Mouse (Mus musculus) neural tube, embryonic 10.5 days (tissue): ENCODE data around the gene Gon7.
A peak's percentile ranks its signal among the peaks of the same experiment; 100 is the strongest.

Source experiments
- DNase-seq: peaks from one replicate; pipeline ENCODE4 v3.0.0-alpha.2; 2017; ENCODE audit warnings: low spot score; ENCODE audit errors: extremely low spot score

Gon7 gene

DNA sequence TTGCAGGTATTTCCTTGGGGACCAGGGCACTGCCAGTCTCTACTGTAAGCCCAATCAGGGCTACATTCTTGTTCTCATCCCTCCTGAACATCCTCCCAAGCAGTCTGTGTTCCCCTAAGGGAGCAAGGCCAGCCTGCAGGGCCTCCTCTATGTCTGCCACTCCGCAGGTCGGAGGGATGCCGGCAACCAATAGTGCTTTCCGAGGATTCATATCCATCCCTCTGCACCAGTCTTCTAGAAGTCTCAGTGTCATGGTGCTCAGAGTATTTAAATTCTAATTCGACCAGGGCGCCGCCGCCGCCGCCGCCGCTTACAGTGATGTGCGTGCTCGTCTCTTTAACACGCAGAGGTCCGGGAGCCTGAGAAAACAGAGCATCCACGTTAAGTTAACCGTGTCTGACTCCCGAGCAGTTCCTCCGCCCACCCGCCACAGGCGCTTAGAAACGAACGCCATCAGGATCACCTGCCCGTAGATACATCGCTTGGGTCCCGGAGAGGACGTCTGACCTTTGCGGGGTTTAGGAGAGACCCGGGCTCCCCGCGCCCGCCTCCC lies 14.5 kb downstream of the Gon7 start:
- no peak for DNase-seq

DNA sequence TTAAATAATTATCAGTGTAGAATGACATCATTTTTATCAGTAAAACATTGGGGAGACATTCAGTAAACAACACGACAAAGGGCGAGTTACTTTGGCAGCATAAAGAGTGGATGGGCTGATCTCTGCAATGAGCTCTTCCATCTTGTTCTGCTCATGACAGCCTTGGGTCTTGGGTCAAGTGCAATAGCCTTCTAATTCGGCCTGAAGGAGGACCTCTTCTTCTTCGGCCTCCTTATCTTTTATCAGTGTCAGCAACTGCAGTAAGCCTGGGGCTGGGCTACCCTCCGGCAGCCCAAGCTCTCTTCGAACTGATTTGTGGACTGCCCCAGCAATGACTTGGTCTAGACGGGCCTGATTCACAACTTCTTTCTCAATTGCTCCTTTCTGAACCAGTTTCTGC lies 15.5 kb downstream of the Gon7 start:
- DNase-seq, result peak; percentile 11

DNA sequence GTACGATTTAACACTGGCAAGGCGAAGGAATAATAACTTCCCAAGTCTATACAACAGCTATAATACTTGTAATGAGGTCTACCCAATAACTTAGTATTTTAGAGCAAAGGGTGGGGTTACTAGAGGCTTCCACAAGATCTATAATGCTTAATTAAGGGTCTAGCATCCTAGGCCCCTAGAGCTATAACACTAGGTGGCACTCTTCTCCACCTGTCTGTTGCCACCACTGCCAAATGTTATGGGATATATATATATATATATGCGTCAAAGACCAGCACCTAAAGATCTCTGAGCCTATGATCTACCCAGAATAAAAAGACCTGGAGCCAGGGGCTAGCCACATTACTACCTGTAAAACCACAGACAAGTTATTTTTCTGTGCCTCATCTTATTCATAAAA lies 17.3 kb downstream of the Gon7 start:
- DNase-seq, result no peak

DNA sequence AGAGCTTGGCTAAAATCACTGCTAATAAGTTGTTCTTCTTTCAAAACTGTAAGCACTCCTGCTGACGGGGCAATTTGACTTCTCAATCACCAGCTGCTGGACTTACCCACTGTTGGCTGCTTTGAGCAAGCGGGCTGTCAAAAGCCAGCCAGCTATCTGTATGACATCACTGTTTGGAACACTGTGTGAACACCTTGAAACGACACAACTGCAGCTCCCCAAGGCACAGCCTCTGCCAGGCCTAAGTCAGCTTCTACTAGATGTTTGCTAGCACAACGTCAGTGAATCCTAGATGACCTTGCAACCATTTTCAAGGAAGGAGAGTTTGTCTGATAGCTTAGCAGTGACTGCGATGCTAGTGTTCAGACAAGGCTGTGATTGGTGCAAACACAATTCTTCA lies 18.5 kb downstream of the Gon7 start:
- no peak for DNase-seq

DNA sequence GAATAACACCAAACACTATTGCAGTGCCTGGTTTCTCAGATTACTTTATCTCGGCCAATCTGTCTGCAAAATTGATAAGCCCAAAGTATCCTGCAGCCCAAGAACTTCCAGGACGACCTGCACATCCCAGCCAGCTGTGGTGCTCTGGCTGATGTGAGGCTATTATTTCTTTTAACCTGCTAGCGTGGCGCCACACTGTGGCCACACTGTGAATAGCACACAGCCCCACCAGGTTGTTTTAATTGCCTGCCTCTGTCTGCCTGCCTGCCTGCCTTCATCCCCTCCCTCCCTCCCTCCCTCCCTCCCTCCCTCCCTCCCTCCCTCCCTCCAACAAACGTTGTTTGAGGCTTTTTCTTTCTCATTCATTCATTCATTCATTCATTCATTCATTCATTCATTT lies 24.2 kb downstream of the Gon7 start:
- DNase-seq, result peak; percentile 72

DNA sequence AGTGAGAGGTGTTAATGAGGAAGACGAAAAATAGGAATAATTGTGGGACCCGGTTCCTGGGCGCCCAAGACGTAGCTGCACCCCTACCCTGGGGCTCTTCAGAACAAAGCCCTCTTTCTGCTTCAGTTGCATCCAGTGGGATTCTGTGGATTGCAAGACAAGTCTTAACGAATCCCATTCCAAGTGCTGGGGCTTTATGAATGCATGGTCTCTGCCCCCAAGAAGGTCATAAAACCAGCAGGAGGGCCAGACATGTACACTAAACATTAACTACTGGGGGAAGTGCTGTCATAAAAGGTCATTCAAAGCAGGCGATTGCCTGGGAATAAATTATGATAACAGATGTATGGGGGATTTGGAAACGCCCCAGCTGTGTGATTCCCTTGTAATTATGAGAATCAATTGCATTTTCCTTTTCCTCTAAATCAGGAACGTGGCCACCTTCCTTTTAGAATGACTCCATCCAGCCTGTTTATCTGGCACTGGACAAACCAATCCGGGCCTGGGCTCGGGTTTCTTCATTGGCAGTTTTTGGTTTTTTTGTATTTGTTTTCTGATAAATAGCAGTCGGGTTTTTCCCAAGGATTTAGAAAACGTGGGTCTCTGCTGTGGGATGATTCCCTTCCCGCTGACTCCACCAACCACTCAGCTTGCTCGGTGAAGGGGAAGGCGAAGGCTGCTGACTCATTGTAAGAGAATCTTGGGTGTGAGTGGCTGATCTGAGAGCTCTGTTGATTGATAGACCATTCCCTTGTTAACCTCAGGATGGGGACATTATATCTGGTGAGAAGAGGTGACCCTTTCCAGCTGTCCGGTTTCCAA lies 26.6 kb downstream of the Gon7 start:
- DNase-seq, result no peak

DNA sequence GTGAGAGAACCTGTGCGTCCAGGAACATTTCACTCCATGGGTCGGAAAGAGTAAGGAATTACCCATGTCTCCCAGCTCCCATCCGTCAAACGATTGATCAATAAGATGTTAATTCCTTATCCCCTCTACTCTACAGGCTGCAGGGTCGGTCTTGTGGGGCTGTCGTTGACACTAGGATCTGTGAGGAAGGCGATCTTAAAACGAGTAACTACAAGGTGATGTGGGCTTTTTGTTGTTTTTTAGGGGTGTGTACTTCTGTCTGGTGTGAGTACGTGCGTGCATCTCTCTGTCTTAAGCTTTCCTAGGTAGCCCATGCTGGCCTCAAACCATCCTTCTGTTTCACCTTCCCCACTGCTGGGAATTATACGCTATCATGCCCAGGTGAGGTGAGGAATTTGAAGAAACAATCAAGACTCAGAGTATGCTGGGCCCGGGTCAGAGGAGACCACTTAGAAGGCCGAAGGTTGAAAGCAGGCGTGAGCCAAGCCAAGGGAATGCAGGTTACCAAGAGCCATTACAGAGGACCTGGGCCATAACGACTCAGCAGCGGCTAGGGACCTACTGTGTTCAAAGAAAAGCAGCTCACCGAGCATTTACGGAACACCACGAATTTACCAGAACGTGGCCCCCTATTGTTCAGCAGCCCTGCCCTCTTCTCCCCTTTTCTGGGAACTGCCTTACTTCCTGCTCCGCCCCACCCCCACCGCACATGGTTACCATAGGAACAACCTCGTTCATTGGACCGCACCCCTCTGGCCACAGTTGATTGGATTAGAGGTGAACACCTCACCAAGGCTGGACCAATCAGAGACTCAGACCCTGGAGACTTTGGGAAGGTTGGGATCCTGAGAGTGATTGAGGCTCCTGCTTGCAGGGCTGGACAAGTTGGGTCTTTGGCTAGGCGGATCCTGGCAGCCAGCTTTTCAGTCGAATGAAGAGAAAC lies 27.5 kb downstream of the Gon7 start:
- peak; percentile 93 for DNase-seq

DNA sequence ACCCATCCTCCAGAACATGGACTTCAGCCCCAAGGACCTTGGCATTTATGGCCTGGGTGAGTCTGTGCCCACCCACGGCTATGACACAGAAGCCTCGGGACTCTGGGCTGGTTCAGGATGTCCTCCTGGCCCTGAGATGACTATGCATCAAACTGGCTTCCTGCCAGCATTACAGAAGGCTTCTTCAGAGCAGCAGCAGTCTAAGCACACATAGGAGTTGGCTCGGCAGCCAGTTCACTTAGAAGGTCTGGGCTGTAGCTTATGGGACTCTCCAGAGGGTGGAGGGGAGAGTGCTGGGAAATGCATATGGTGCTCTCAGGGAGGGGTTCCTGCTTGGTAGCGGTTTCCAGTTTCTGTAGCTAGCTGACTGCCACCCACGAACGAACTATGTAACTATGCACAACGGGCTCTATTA lies 31.8 kb downstream of the Gon7 start:
- no peak for DNase-seq

DNA sequence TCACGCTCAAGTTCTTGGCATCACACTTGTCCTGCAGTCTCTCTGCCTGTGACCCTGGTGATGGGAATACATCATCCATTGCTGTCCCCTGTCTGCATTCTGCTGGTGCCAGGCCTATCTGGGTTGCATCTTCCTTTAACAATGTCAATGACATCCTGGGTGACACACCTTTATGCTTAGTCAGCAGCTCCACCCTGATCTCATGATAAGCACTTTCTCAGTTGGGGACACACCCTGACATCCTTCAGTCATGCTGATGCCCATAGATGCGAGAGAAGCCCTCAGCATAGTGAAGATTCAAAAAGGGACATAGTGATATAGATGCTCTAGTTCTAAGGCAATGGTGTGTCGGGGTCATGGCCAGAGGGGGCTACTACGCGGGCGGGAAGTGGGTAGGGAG lies 32.5 kb downstream of the Gon7 start:
- DNase-seq, result no peak

DNA sequence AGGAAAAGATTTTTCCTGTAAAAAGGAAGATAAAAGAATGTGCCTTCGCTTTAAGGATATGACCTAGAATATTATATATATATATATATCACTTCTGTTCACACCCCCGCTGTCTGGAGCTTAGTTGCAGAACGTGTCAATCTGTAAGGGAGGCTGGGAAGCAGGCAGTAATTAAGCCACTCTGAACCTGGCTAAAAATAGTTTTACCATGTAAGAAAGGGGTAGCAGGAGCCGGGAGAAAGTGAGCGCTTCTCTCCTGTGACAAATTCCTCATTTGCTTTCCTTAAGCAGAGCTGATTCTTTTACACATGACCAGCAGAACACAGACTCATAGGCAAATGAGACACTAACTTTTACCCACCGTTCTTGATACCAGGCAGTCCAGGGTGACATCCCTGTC lies 33.7 kb downstream of the Gon7 start:
- no peak for DNase-seq

DNA sequence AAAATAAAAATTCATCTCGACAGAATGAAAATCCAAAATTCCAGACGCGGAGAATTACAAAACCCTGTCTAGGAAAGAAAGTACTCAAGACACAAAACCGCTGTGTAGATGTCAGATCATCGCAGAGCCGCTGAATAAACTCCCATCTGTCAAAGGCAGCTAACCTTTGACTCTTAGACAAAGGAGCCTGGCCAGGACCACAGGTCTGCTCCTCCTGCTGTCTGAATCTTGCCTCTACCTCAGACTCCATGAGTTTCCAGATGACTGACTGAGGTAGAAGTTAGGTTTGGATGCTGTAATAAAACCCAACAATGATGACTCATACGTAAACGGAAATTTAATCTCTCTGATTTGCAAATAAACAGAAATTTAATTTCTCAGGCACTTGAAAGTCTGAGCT lies 34.6 kb downstream of the Gon7 start:
- no peak for DNase-seq

DNA sequence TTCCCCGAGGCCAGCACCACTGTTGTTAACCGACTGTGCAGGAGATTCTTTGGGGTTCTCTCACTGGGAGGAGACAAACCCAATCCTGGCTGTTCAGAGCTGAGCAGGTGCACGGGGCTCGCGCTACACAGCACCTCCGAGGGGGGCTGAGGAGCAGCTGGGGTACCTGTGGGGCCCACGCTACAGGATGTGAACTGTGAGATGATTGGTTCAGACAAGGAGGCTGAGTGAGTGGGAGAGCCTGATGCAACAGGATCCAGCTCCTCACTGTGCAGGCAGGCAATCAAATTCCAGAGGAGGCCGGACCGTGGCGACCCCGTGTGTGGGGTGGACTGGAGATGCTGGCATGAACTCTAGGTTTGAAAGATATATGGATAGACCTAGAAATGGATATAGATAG lies 35.2 kb downstream of the Gon7 start:
- no peak for DNase-seq

DNA sequence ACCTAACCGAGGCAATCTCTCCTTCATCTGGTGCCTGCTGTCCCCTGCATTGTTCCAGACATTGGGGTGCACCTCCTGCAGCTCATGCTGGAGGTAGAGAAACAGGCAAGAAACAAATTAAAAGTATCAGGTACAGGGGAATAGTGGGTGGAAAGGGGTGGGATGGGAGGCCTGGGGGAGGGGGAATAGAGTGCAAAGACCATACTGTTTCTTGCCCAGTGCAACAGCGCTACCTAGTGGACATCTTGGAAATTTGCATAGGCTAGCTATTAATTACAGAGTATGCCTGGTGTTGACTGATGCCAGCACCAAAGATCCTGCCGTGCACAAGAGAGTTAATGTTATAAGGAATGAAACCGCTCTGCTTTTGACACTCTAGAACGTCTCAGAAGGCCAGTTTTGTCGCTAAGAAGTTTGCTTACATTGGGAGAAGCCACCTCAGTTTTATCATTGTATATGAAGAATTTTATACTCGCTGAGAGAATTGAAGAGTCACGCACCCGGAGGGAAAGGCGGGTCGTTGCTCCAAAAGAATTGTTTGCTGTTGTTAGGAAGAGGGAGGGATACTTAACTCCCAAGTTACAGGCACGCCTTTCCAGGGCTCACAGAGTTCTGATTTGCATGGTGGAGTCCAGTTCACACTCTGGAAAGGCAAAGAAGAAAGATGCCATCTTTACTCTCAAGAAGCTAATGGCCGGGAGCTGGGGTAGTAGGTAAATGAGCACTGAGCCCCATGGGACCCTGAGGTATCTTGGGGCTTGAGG lies 37.9 kb downstream of the Gon7 start:
- DNase-seq, result peak; percentile 51

DNA sequence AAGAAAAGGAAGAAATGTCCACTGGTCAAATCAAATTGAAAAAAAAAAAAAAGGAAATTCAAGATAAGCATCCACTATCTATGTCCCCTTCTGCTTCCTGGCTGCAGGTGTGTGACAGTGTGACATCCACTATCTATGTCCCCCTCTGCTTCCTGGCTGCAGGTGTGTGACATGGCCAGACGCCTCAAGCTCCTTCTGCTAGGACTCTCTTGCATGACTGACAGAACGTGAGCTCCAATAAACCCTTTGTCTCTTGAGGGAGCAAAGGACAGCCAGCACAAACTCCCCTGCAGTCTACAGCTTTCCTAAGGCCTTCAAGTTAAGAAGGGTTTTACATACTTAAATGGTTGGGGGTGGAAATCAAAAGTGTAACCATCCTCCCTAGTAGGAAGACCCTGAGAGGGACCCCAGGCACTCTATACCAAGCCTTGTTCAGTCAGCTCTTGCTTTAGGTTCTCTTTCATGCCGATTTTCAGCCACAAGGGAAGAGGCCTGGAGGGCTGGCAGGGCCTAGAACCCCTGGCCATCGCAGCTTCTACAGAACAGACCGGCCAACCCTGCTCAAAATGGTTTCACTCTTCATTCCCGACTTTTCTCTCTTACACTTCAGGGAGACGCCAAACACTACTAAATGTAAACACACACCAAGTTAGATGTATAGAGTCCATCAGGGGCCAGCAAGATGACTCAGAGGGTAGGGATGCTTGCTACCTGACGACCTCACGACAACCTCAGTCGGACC lies 42.8 kb downstream of the Gon7 start:
- no peak for DNase-seq

DNA sequence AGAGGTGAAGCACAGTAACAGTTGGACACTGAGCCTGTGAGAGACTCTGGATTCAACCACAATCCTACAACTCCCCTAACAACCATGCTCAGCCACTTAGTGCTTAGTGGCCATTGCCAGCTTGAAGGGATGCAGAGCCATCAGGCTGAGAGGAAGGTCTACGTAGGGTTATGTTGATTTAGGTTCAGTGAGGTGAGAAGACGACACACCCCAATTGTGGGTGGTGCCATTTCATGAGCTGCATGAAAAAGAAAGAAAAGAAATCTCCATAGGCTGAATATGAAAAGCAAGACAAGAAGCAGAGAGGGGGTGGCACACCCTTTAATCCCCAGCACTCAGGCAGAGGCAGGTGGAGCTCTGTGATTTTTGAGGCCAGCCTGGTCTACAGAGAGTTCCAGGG lies 43.5 kb downstream of the Gon7 start:
- no peak for DNase-seq

DNA sequence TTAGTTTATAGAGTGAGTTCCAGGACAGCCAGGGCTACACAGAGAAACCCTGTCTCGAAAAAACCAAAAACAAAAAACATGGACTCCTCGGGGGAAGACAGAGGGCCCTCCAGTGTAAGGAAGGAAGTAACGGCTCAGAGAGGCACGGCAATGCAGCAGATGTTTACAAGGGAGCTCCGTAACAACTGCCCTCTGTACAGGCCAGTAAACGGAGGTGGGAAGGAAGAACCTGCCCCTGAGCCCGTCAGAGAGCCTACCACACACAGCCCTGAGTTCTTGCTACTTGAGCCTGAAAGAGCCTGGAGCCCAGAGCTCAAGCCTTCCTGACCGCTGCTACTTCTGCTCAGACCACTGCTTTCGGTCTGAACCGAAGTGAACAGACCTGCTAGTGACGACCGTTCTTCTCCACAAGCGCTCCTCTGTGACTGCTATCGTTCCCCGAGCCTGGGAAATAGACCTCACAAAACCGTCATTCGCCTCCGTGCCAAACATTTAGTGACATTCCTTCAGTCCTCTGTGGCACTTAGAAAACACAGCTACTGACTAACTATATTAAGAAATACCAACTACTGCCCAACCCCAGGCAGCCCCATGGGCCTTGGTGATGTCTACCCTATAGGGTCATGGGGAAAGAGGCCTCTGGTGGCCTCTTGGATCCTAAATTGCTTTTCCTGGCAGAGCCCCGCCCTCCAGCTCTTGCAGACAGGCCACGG lies 44.3 kb downstream of the Gon7 start:
- DNase-seq, result no peak

DNA sequence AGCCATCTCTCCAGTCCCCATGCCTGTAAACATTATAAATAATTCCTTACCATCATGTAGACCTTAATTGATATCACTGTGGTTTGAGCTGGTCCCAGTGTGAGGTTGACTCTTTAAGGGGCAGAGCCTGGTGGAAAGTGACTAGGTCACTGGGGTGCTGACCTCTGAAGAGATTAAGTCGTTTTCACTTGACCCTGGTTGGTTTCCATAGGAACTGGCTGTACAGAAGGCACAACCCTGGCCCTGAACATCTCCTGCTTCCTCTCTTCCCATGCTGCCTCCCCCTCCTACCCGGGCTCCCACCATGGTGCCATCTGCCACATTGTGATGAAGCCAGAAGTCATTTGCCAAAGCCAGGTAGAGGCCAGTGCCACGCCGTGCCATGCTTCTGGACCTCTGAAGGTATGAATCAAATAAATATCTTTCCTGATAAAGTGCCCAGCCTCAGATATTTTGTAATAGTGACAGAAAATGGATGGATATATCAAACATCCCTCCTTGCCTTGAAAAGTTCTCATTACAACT lies 46.7 kb downstream of the Gon7 start:
- no peak for DNase-seq

DNA sequence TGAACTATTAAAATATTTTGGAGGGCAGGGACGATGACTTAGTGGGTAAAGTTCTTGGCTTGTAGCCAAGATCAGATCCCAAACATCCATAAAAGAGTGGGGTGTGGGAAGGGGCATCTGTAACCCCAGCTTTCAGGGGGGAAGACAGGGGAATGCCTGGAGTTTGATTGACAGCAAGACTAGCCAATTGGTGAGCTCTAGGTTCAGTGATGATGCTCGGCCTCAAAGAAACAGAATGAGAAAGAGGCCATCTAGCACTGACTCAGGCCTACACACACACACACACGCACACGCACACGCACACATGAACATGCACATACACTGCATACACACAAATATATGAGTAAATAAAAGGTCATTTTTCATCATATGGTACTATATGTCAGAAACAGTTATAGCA lies 47.7 kb downstream of the Gon7 start:
- DNase-seq, result no peak

DNA sequence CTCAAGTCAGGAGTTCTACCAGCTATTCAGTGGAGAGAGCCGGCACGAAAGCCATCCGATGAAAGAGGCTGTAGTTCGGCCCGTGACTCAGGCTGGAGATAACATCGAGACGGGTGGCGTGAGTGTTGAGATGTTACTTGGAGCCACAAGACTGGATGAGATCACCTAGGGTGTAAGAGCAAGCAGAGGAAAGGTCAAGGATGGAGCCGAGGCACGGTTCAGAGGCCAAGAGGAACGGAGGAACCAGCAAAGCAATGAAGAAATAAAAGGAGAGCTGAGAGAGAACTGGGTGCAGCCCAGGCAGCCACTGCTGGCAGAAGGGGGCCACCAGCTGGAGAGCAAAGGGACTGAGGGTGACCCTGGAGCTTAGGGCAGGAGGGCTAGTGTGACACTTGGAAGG lies 49.4 kb downstream of the Gon7 start:
- no peak for DNase-seq
